Mouse (Mus musculus) E14TG2a.4 (cell line): ENCODE measurements around the gene Tent5b.

ENCODE experiments used
- CTCF ChIP-seq: conservative IDR thresholded peaks from 2 replicates; pipeline ENCODE4 v1.5.1; 2014; ENCODE audit warnings: low read length
- NANOG ChIP-seq: IDR thresholded peaks from 2 replicates; pipeline ENCODE4 v1.6.1; 2014; ENCODE audit warnings: borderline replicate concordance, low read length, mixed read lengths
- POU5F1 ChIP-seq: IDR thresholded peaks from 2 replicates; pipeline ENCODE4 v1.6.1; 2014; ENCODE audit warnings: low read length, borderline replicate concordance

GRCm38 (mm10) chr4:133494432-133494831 lies 14.5 kb downstream of the Tent5b start:
- TF ChIP-seq CTCF = peak; percentile 95
- TF ChIP-seq POU5F1 = no peak
- TF ChIP-seq NANOG = no peak
